Mouse (Mus musculus): Measurements from ENCODE around the gene Ascc3. TPM values are rescaled to one million over a fixed set of nuclear protein-coding genes. Genes with fewer than 3 reads are reported as not detected.

The Ascc3 gene
- total RNA-seq (2021): 10 to 100 TPM; 23.9 to 27.9 TPM
- long read RNA-seq, experiment 1, full-length matches to known transcripts: 1 of 12 reads
- long read RNA-seq, experiment 1, partial matches to known transcripts: 10 of 12 reads
- long read RNA-seq, experiment 1, other reads (novel, unspliced or antisense): 1 of 12 reads
- long read RNA-seq, experiment 2, partial matches to known transcripts: 2 of 2 reads
- long read RNA-seq, experiment 2, other reads (novel, unspliced or antisense): 0 of 2 reads

DNA sequence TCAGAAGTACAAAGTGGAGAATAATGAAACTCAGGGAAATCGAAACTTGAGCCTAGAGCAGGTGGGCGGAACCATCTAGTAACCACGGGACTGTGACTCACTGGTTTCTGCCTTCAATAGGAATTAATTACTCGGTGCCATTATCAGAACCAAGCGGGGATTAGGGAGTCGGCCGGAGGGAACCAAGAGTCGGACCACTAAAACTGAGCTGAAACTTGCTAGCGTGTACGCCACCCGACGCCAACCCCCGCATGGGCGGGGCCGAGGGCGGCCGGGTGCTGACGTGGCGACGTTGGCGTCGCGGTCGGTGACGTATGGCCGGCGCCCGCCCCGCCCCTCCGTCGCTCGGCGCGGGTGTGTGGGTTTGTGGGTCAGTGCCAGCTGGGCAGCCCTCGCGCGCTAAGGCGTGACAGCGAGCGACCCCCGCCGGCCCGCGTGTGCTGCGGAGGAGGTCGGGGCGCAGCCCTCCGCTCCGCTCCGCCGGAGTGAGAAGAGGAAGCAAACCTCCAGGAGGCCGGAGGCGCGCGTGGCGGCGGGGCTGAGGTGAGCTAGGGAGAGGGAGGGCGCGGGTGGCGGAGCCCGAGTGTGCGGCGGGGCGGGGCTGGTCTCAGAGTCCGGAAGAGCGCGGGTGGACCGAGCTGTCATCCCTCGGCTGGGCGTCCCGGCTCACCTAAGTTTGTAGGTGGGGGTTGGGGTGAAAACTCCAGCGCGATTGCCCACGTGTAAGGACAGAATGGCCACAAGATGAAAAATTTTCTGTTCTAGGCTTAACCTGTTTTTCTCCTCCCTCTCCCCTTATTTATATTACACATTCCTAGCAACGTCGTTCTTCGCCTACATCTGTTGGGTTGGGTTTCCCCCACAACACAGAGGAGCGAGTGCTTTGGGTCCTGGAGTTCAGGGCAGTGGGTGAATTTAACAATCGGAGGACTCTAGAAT, at the start of gene Ascc3:
Gene Ascc3 (plus strand): TSS at position 315 of the 939 bp plus-strand sequence.
- DNase-seq (ENCODE audit: low spot score in 2 of 2): peak; percentile 89 to 93

DNA sequence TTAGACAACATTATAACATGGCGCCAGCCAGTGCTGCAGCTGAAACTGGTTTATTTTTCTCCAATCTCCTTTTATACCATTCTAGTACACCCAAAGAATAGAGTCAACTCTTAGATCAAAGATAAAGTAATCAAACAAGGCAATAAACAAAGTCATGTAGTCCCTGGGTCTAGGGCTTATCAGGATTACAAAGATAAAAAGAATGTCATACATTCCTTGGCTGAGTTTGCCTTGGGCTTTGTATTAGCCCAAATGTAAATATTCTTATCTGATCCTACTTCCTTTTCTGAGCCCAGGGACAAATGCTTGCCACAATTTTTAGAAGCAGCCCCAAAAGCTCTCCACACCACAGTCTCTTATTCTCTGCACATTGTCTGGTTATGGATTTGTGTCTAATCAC, 7.7 kb upstream of the Ascc3 start:
- DNase-seq (ENCODE audit: low spot score in 2 of 2): no peak

DNA sequence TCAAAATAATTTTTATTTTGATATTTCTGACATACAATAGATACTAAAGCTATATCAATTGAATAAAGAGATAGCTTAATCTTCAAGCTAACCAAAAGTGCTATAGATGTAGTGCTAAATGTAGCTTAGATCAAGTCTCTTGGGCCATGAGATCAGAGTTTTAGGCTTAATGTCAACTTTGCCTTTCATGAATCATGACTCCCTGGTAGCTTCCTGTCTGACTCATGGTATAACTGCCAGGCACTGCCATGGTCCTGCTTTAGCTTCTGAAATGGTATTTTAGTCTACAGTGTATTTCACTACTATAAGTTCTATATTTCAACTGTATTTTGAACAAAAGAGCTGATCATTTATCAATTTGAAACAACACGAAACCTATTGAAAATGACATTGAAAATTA, 5.9 kb upstream of the Ascc3 start:
- no peak for DNase-seq (ENCODE audit: low spot score in 2 of 2)

DNA sequence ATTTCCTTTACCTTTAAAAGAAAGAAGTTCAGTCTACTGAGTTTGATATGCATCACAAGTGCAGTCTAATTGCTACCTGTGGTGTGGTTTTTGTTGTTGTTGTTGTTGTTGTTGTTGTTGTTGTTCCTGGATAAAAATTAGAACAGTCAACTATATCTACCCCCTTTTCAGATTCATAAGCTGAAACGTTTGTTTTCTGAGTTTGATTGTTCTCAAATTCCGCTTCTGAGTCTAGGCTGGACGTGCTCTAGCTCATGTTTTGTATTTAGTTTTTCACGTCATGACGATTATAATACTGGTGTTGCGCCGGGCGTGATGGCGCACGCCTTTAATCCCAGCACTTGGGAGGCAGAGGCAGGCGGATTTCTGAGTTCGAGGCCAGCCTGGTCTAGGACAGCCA, 902 bp downstream of the Ascc3 start:
- no peak for DNase-seq (ENCODE audit: low spot score in 2 of 2)

DNA sequence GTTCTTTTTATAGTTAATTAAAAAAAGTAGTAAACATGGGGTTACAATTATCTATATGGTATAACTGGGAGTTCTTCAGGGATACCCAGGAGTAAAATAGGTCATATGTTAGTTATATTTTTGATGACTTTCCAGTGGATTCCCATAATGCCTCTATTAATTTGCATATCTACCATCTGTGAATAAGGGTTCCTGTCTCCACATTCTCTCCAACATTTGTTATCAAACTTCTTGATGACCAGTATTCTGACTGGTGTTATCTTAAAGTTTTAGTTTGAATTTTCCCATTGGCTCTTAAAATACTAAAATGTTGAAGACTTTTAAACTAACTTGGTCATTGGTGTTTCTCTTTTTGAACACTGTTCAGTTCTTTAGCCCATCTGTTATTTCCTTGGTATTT, 2.9 kb downstream of the Ascc3 start:
- DNase-seq (ENCODE audit: low spot score in 2 of 2): no peak

DNA sequence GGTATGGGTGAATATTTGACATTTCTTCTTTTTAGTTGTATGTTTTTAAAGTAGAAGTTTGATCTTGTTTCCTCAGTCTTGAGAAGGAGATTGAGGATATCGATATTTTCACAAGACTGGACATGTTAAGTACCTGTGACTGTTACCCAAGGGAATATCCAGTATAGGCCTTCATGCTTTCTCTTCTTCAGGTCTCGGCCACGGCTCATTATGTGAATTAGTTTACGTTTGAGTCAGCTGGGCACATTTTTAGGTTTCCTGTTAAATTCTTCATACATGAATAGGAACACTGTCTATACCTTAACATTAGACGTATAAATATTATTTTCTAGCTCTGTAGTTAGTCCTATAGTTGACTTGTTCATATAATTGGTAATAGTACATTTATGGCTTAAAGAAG, 12.4 kb downstream of the Ascc3 start:
- no peak for DNase-seq (ENCODE audit: low spot score in 2 of 2)

DNA sequence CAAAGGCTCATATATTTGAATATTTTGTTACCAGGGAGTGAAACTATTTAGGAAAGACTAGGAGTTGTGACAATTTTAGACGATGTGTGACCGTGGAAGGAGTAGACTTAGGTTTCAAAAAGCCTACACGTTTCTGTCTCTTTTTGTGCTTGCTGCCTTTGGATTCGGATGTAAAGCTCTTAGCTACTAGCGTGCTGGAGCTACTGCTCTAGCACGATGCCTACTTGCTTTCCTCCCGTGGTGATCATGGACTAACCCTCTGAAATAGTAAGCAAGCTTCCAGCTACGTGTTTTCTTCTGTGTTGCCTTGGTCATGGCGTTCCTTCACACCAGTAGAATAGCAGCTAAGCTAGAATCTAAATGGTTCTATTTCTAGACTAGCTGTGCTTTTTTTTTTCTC, 21.4 kb downstream of the Ascc3 start:
- peak in 1 of 2 experiments; percentile 9 for DNase-seq (ENCODE audit: low spot score in 2 of 2)

DNA sequence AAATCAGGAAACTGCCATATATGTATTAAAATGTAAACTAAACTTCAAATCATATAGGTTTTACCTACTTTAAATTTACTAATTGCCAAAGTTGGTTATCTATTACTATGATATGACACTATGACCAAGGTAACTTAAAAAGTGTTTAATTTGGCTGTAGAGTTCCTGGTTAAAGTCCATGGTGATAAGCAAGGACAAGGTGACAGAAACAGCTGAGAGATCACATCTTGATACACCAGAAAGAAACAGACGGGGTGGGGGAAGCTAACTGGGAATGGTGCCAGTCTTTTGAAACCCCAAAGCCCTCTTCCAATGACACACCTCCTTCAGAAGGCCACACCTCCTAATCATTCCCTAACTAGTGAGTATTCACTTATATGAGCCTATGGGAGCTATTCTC, 33.4 kb downstream of the Ascc3 start:
- DNase-seq (ENCODE audit: low spot score in 2 of 2): no peak

DNA sequence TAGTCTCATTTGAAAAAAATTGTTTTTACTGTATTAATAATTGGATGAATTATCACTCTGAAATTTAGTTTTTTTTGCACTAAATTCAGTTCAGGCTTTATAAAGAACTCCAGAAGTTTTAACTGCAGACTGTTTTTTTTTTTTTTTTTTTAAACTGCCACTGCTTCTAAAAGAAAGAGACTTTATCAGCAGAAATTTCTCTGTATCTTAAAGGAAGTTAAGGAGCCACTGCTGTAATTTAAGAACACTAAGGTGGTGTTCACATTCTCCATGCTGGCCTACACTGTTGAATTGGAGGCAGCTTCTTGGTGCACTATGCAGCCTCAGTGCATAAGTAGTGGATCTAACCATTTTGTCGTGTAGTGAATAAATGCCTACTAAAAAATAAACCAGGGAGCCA, 47.1 kb downstream of the Ascc3 start:
- DNase-seq (ENCODE audit: low spot score in 2 of 2): no peak

DNA sequence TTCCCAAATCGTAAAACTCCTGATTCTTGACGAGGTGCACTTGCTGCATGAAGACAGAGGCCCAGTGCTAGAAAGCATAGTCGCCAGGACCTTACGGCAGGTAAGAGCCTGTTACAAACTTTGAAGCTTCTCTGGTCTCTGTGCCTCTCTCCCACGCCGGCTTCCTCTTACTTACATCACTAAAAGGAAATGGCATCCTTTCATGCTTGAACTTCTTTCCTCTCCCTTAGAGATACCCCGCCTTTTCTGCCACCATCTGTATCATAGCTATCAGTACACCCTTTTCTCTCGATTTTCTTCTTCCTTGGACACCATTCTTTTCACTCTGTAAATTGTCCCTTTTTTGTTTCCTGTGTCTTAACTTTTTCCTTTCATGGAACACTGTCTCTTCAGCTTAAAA, 58.1 kb downstream of the Ascc3 start:
- DNase-seq (ENCODE audit: low spot score in 2 of 2): no peak

DNA sequence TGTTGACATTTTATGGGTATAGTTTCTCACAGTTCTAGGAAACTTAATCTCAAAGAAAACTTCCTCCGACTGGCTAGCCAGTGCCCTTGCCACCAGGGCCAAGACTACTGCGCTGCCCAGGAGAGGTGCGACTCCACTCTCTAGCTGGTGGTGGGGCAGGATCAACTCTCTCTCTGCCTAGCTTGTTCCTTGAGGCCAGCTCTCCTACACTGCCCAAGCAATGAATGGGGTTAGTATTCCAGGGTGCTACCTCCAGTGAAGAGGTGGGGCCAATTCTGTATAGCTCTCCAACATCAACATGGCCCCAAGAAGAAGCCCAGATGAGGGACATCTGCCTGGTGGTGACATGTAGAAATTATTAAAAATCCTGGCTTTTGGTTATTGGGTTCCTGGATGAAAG, 61.1 kb downstream of the Ascc3 start:
- no peak for DNase-seq (ENCODE audit: low spot score in 2 of 2)

DNA sequence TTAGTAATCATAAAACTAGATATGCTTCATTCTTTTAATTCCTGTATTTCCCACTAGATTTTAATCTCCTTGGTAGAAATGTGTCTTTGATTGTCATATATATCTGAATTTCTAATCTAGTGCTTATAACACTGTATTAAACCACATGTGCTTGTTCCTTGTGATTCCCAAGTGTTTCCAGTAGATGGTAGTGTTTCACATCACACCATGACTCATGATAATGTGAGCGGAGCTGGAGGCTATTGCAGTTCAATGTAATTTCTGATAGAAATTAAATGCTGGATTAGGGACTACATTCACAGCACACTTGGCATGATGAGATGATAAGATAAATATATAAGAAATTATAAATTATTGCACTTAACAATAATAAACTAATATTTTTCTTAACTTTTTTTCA, 64.9 kb downstream of the Ascc3 start:
- peak in 1 of 2 experiments; percentile 6 for DNase-seq (ENCODE audit: low spot score in 2 of 2)

DNA sequence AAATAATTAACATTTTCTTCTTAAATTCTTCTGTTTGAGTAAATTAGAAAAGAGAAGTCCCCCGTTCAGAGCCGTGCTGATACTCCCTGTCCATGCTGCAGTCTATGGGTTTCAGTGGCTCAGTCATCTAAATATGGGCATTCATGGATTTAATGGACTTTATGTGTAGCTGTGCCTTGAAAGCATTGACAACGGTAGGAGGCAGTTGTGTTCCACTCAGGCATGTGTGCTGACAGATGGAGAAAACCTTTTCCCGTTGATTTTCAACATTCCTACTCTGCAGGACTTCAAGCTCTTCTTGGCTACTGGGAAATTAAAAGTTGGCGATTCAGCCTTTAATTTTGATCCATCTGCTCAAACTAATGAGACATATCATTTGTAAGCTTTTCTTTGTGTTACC, 79.0 kb downstream of the Ascc3 start:
- DNase-seq (ENCODE audit: low spot score in 2 of 2): no peak

DNA sequence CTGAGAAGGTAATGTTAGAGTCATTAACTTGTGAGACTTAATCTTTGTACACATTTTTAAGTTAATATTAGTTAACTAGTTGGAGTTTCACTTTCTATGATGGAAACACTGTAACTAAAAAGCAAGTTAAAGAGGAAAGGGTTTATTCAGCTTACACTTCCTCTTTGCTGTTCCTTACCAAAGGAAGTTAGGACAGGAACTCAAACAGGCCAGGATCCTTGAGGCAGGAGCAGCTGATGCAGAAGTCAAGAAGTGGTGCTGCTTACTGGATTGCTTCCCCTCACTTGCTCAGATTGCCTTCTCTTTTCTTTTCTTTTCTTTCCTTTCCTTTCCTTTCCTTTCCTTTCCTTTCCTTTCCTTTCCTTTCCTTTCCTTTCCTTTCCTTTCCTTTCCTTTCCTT, 97.9 kb downstream of the Ascc3 start:
- no peak for DNase-seq (ENCODE audit: low spot score in 2 of 2)

DNA sequence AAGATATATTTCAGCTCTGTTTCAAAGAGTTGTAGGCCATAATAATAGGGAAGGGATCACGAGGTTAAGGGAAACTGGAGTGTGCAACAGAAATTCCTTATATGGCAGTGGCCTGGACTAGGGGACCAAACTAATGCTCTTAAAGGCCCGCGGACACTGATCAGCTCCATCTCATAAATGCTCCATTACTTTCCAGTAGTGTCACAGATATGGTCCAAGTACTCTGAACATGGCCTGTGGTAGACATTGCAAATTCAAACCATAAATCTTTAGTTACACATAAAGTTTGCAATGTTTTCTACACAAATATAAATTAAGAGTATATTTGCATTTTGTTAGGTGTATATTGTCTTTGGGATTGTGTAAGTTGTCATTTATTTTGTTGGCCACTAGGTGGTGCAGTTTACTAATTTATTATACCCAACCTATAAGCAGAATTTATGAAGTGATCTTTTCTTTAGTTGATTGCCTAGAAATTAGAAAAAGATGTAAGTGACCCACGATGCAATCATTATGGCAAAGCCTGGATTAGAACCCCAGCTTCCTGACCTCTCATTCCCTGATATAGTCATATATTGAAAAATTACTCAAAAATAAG, 106.5 kb downstream of the Ascc3 start:
- no peak for DNase-seq (ENCODE audit: low spot score in 2 of 2)

DNA sequence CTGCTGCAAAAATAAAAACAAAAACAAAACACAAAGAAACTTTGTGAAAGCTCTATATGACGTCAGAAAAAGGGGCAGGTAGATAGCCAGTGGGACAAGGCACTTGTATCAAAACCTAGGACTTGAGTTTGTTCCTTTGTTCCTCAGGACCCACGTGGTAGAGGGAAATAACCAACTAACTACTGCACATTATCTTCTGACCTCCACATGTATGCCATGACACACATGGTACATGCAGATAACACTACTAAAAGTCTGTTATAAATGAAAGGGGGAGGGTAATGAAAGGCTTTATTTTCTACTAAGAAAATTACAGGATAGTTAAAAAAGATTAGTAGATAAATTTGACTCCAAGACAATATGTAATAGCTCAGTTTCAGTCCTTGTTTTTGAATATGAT, 109.3 kb downstream of the Ascc3 start:
- DNase-seq (ENCODE audit: low spot score in 2 of 2): no peak

DNA sequence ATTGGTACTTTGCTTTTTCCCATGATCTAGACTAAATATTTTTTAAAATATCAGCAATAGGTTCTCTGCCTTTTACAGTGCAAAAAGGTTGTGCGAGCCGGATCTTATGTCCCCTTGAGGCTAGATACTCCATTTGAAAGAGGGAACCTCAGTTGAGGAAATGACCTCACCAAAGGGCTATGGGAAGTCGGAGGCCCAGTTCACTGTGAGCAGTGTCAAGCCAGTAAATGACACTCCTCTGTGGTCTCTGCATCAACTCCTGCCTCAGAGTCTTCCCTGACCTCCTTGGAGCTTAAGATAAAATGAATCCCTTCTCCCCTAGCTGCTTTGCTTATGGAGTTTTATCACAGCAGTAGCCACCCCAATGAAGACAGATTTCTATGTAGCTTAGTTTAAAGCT, 109.9 kb downstream of the Ascc3 start:
- no peak for DNase-seq (ENCODE audit: low spot score in 2 of 2)

DNA sequence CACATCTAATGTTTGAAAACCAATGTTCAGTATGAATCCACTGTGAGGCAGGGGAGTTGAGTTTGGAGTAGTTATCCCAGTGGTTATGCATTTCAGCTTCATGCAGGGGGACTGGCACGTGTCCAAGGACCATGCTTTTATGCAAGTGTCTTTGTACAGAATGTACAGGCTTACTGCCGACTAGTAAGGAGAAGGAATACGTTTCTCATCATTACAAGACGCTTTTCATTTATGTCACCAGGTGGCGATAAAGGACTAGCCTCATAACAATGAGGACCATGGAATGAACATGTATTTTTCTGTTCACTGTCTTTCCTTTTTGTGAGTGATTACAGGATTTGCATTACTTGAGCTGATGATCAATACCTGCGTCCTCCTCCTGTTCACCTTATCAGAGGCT, 111.7 kb downstream of the Ascc3 start:
- peak; percentile 16 to 42 for DNase-seq (ENCODE audit: low spot score in 2 of 2)

DNA sequence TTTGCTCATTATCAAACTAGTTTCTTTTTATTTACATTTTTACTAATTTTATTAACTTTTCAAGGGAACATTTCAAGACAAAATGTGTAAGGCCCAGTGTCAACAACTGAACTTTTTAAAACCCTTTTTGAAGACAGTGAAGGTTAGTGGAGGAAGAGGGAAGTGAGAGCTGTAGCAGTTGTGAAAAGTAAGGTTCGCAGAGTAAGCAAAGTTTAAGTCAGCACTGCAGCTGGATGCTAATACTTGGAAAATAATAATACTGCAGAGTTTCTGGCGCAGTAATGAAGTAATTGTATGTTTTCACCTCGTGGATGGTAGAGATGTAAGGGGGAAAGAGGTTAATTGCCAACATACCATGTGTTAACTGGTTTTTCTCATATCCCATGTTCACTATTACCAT, 112.4 kb downstream of the Ascc3 start:
- no peak for DNase-seq (ENCODE audit: low spot score in 2 of 2)

DNA sequence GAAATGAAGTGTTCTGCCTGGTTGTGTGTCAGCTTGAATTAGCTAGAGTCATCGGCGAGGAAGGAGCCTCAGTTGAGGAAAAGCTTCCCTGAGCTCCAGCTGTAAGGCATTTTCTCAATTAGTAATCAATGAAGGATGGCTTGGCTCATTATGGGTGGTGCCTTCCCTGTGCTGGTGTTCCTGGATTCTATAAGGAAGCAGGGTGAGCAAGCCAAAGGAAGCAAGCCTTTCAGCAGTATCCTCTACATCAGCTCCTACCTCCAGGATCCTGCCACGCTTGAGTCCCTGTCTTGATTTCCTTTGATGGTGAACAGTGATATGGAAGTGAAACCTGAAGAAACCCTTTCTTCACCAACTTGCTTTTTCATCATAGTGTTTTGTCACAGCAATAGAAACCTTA, 118.8 kb downstream of the Ascc3 start:
- no peak for DNase-seq (ENCODE audit: low spot score in 2 of 2)

DNA sequence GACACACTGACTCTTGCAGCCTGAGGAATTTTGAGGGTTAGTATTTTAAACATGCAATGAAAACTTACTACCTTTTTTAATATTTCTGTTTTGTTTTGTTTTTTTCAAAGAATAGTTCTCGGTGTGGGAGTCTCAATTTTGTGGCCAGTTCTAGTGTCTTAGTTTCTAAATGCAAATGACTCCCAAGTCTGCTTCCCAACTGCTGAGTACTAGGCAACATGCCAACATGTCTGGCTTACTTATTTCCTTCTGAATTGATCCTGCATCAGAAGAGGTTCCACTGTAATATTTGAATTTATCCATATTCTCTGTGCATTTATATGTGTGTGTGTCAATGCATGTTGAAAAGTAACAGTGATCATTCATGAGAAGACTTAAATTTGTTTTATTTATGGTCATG, 119.3 kb downstream of the Ascc3 start:
- no peak for DNase-seq (ENCODE audit: low spot score in 2 of 2)

DNA sequence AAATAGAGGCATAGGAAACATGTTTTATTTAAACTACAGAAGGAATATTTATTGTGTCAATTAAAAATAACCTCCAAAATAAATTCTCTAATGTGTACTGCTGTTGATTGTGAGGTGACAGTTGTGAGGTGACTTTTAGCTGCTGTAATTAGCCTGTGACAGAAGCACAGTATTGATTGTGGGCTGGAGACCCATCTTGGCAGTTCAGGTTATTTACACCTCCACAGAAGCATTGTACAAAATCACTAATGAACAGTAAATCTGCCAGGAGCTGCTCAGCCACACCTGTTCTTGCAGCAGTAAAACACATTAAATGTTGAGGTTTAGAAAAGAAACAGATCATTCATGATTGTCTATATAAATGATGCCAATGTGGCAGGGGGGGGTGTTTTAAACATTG, 141.0 kb downstream of the Ascc3 start:
- no peak for DNase-seq (ENCODE audit: low spot score in 2 of 2)

Data from left cerebral cortex, adult 18-20 months (tissue).